Mouse (Mus musculus) heart, postnatal 0 days (tissue): ENCODE results near the gene Spem2. TPM values are rescaled to one million over a fixed set of nuclear protein-coding genes. Genes with fewer than 3 reads are reported as not detected.

Source experiments
- ATAC-seq: fragments of 200-750 bp; cut with Nextera tagmentation; 2 replicates; pipeline ENCODE4 v1.8.0; 2017; ENCODE audit warnings: low read depth, moderate number of reproducible peaks, moderate library complexity; ENCODE audit not compliant: insufficient read depth
- DNase-seq: peaks from one replicate; pipeline ENCODE4 v3.0.0-alpha.2; 2016; ENCODE audit warnings: low spot score
- H3K27ac ChIP-seq: fragments of 300-500 bp; sonication (generic); 2 replicates; pipeline ENCODE4 v1.5.1; 2014; ENCODE audit warnings: low read depth, mild to moderate bottlenecking
- H3K27me3 ChIP-seq: fragments of 300-500 bp; sonication (generic); 2 replicates; pipeline ENCODE4 v1.6.1; 2014; ENCODE audit warnings: low read length, mixed read lengths; ENCODE audit not compliant: control insufficient read depth, insufficient read depth
- H3K36me3 ChIP-seq: fragments of 300-500 bp; sonication (generic); replicated peaks from 2 replicates; pipeline ENCODE4 v1.6.1; 2014; ENCODE audit warnings: low read length, mixed read lengths; ENCODE audit not compliant: control insufficient read depth, insufficient read depth
- H3K4me1 ChIP-seq: fragments of 300-500 bp; sonication (generic); 2 replicates; pipeline ENCODE4 v1.6.1; 2014; ENCODE audit warnings: antibody characterized with exemption; ENCODE audit not compliant: control insufficient read depth, insufficient read depth
- H3K4me2 ChIP-seq: fragments of 300-500 bp; sonication (generic); 2 replicates; pipeline ENCODE4 v1.6.1; 2014; ENCODE audit warnings: low read depth, mild to moderate bottlenecking, low read length, moderate library complexity
- H3K4me3 ChIP-seq: fragments of 300-500 bp; sonication (generic); 2 replicates; pipeline ENCODE4 v1.5.1; 2014; ENCODE audit warnings: low read depth, low read length
- H3K9ac ChIP-seq: fragments of 300-500 bp; sonication (generic); replicated peaks from 2 replicates; pipeline ENCODE4 v1.6.1; 2014; ENCODE audit warnings: low read depth, low read length, mixed read lengths
- H3K9me3 ChIP-seq: fragments of 300-500 bp; sonication (generic); replicated peaks from 2 replicates; pipeline ENCODE4 v1.6.1; 2016; ENCODE audit warnings: low read length; ENCODE audit not compliant: control insufficient read depth
- CTCF ChIP-seq: IDR thresholded peaks from 2 replicates; pipeline ENCODE4 v1.5.1; 2016; ENCODE audit warnings: antibody characterized with exemption, control low read depth, low read depth
- EP300 ChIP-seq: IDR thresholded peaks from 2 replicates; pipeline ENCODE4 v1.6.1; 2016; ENCODE audit warnings: antibody characterized with exemption, low read depth
- WGBS: fragments of 180-500 bp; shearing (Covaris S2); extraction: QIAGEN DNeasy Blood & Tissue Kit; methylation state at CpG from one replicate; pipeline ENCODE4 v1.1.7; 2014; 5-methylcytosine and 5-hydroxymethylcytosine counted together
- polyA plus RNA-seq: library from polyadenylated mRNA; unstranded; fragments of >200 nt; fragmentation: Nextera tagmentation; extraction: Ambion mirVana; gene quantifications from 2 replicates; pipeline ENCODE4 v1.2.1, GENCODE M21; 2015
- total RNA-seq: library from RNA; depleted of rRNA; stranded (reverse); fragments of >200 nt; gene quantifications from 2 replicates; pipeline ENCODE4 v1.2.3, GENCODE M21; 2014; ENCODE audit warnings: low replicate concordance

Gene Spem2
- total and polyA plus RNA-seq, 2 experiments from 2014 or later, result not detected

- Histone ChIP-seq H3K4me1 (peaks cover 11% of the 10 kb centered on the region; the same call in 1 of the 2 replicates), H3K4me2 (peak overlapping the region; percentile 83), H3K27ac (peak overlapping the region; percentile 82), H3K9ac (peak overlapping the region; percentile 70), H3K4me3 (peak overlapping the region; percentile 64), H3K36me3 (no peaks in the 10 kb centered on the region), H3K27me3 (peaks cover 33% of the 10 kb centered on the region), H3K9me3 (no peaks in the 10 kb centered on the region)
- DNase-seq (no peak), ATAC-seq (no peak)
- WGBS, result 2% methylated on average over 7 of the region's 7 CpGs
- TF ChIP-seq EP300 (no peak; the same call in 1 of the 2 replicates), CTCF (no peak)
These were observed 20.4 kb upstream of the Spem2 start for GRCm38 (mm10) chr11:69838714-69839104.

- H3K4me2 ChIP-seq, result peak within 1 kb of the TSS; percentile 83
- peak; percentile 99 for DNase-seq
- peak within 1 kb of the TSS; percentile 64 for H3K4me3 ChIP-seq
- H3K9ac ChIP-seq, result peak within 1 kb of the TSS; percentile 70
- H3K27me3 ChIP-seq, result peaks cover 39% of the 10 kb centered on the region
- H3K9me3 ChIP-seq, result no peaks in the 10 kb centered on the region
- H3K4me1 ChIP-seq, result peaks cover 11% of the 10 kb centered on the region; the same call in 1 of the 2 replicates
- under 1% methylated on average over 34 of the region's 34 CpGs for WGBS
- H3K36me3 ChIP-seq, result no peaks in the 10 kb centered on the region
- H3K27ac ChIP-seq, result peak within 1 kb of the TSS; percentile 82
- ATAC-seq, result peak; percentile 91
- TF ChIP-seq EP300 (peak; percentile 75), CTCF (0 out of 2 replicates have a peak, but pooled peaks have one; percentile 1)
These were observed 19.9 kb upstream of the Spem2 start, which contains the start of gene Tmem256 for GRCm38 (mm10) chr11:69837952-69838713. Gene Tmem256 (plus strand): TSS chr11:69838514.

GRCm38 (mm10) chr11:69837604-69837951 lies 19.3 kb upstream of the Spem2 start, which contains the start of gene Nlgn2:
Gene Nlgn2 (minus strand): TSS chr11:69837784.
- ATAC-seq (peak; percentile 65), DNase-seq (no peak)
- H3K4me2 ChIP-seq, result peak within 1 kb of the TSS; percentile 83
- H3K9ac ChIP-seq, result peak within 1 kb of the TSS; percentile 70
- peak within 1 kb of the TSS; percentile 64 for H3K4me3 ChIP-seq
- no peaks in the 10 kb centered on the region for H3K36me3 ChIP-seq
- peaks cover 11% of the 10 kb centered on the region; the same call in 1 of the 2 replicates for H3K4me1 ChIP-seq
- H3K9me3 ChIP-seq, result no peaks in the 10 kb centered on the region
- TF ChIP-seq EP300, result no peak
- WGBS, result under 1% methylated on average over 21 of the region's 32 CpGs
- H3K27ac ChIP-seq, result peak within 1 kb of the TSS; percentile 82
- H3K27me3 ChIP-seq, result peaks cover 41% of the 10 kb centered on the region

DNA sequence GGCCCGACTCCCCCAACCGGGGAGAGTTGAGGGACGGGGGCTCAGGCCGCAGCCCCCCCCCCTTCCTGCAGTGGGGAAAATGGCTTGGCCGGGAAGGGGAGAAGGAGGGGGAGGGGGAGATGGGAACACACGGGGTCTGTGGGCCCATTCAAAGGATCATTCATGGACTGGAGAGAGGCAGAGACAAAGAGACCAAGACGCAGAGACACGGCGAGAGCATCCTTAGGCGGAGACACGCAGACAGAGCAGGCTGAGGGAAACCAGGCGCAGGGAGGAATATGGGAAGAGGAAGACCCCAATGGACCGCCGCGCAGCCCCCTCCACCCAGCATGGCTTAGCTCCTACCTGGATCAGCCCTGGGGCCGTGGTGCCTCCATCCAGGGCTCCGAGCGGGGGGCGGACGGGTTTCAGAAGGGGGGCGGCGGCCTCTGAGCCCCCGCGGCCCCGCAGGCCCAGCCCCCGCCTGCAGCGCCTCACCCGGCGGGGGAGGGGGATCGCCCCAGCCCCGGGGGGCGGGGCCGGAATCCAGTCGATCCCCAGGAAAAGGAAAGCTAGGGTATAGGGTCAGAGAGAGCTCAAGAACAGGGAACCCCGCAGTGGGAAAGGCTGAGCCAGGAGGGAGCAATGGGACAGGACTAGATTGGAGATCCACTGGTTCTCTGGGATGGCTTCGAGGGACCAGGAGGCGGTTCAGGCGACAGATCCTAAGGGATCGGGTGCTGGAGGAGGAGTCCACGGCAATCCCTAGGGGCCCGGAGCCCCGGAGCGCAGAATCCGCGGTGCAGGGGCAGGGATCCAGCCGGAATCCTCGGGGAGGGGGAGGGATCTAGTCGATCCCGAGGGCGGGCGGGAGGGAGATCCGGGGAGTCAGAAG lies 18.7 kb upstream of the Spem2 start:
- Histone ChIP-seq H3K27ac (peak overlapping the region; percentile 47), H3K36me3 (no peaks in the 10 kb centered on the region), H3K4me1 (peaks cover 11% of the 10 kb centered on the region; the same call in 1 of the 2 replicates), H3K9me3 (no peaks in the 10 kb centered on the region), H3K27me3 (peaks cover 41% of the 10 kb centered on the region), H3K4me3 (peak overlapping the region; percentile 64), H3K4me2 (peak overlapping the region; percentile 83), H3K9ac (peak overlapping the region; percentile 56)
- no peak for TF ChIP-seq CTCF
- TF ChIP-seq EP300, result no peak
- ATAC-seq, result no peak
- DNase-seq, result no peak
- 3% methylated on average over 50 of the region's 52 CpGs for WGBS

DNA sequence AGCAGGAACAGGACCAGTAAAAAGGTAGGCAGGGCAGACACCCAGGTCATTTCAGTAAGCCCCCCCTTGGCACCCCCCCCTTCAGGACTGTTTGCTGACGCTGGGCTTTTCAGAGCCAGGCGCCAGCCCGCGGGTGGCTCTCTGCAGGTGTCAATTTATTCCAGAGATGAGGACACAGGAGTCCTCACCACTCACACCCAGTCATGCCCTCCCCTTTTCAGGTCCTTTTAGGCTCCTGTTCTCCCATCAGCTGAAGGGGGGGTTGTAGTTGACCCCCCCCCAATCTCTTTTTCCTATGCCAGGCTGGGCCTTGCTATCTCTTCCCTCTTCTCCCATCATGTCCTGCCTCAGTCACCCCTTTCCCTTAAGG lies 17.7 kb upstream of the Spem2 start:
- Histone ChIP-seq H3K27ac (no peak overlapping the region), H3K4me3 (no peak overlapping the region), H3K9me3 (no peaks in the 10 kb centered on the region), H3K4me2 (no peak overlapping the region), H3K4me1 (peaks cover 11% of the 10 kb centered on the region; the same call in 1 of the 2 replicates), H3K27me3 (peaks cover 41% of the 10 kb centered on the region), H3K9ac (no peak overlapping the region), H3K36me3 (no peaks in the 10 kb centered on the region)
- WGBS, result 18% methylated on average over 4 of the region's 4 CpGs
- TF ChIP-seq EP300 (no peak), CTCF (no peak)
- ATAC-seq, result no peak
- no peak for DNase-seq
